Mouse (Mus musculus): ENCODE data around the gene Aipl1. TPM values are rescaled to one million over a fixed set of nuclear protein-coding genes. Genes with fewer than 3 reads are reported as not detected.

The Aipl1 gene
- polyA plus RNA-seq, 1 experiment from 2014 or later: 0.56 TPM

DNA sequence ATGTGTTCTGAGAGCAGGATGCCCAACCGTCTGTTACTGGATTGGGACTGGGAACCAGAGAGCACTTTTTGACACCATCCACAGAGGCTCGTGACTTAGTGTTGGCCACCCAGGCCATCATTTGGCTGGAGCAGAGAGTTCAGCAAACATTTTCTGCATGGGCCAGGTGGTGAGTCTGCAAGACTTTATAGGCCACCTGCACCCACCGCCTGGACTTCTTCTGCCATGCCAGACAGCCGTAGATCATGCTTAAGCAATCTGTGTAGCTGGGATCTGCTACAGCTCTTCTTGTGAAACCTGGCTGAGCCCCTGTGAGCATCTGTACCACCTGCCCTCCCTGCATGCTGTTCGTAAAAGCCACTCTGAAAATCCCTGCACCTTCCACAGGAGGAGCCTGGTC, 30.0 kb upstream of the Aipl1 start:
- H3K4me1 ChIP-seq: peaks cover 5% of the 10 kb centered on the region; the same call in 1 of the 2 replicates
- no peak overlapping the region for H3K9ac ChIP-seq
- no peak overlapping the region for H3K4me3 ChIP-seq (replicated peaks)
- peaks cover 7% of the 10 kb centered on the region; the same call in 1 of the 2 replicates for H3K36me3 ChIP-seq
- no peaks in the 10 kb centered on the region for H3K27me3 ChIP-seq
- 0 out of 2 replicates have a peak, but pooled peaks cover 7% of the 10 kb centered on the region for H3K9me3 ChIP-seq (replicated peaks)
- 75% methylated on average over 5 of the region's 5 CpGs for WGBS
- no peak overlapping the region for H3K4me2 ChIP-seq (replicated peaks)
- H3K27ac ChIP-seq (replicated peaks): no peak overlapping the region
- no peak for ATAC-seq (ENCODE audit: insufficient number of reproducible peaks, low FRiP score, low TSS enrichment, low read depth)

DNA sequence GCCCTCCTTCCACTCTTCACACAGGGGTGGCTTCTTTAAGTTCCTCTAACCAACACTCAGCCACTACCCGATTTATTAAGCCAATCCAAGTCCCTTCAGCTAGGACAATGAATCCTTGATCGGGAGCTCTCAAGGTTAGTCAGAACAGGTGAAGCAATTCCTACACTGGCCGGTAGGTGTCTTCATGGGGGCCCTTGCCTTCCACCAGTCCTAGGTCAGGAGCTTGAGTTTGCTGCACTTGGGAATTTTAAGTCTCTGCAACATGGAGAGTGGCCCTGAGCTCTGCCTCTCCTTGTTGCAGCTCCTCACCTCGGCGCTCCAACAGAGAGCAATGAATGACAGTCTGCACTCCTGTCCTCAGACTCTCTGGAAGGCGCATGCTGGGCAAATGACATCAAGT, 29.0 kb upstream of the Aipl1 start:
- H3K4me1 ChIP-seq: peaks cover 5% of the 10 kb centered on the region; the same call in 1 of the 2 replicates
- H3K9me3 ChIP-seq (replicated peaks): 0 out of 2 replicates have a peak, but pooled peaks cover 7% of the 10 kb centered on the region
- peaks cover 7% of the 10 kb centered on the region; the same call in 1 of the 2 replicates for H3K36me3 ChIP-seq
- no peak overlapping the region for H3K4me3 ChIP-seq (replicated peaks)
- H3K9ac ChIP-seq: no peak overlapping the region
- ATAC-seq (ENCODE audit: insufficient number of reproducible peaks, low FRiP score, low TSS enrichment, low read depth): no peak
- H3K27ac ChIP-seq (replicated peaks): no peak overlapping the region
- 35% methylated on average over 6 of the region's 6 CpGs for WGBS
- no peak overlapping the region for H3K4me2 ChIP-seq (replicated peaks)
- no peaks in the 10 kb centered on the region for H3K27me3 ChIP-seq

DNA sequence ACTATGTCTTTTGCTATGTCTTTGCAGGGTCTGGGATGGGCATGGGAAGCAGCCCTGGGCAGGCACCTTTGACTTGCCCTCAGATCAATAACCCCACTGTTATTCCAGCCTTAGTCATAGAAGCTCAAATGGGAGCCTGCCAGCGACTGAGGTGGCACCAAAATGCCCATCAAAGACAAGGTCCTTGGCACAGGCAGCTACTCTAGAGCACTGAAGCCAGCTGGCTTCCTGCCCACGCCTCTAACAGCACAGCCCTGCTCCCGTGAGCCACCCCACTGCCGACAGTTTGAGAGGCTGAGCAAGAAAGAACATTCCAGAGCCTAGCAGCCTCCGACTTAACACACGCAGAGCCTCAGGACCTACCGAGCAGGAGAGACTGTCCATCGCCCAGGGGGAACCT, 27.8 kb upstream of the Aipl1 start:
- Histone ChIP-seq H3K36me3 (peaks cover 7% of the 10 kb centered on the region; the same call in 1 of the 2 replicates), H3K4me2 (replicated peaks) (no peak overlapping the region), H3K4me1 (peaks cover 5% of the 10 kb centered on the region; the same call in 1 of the 2 replicates), H3K27me3 (no peaks in the 10 kb centered on the region), H3K27ac (replicated peaks) (no peak overlapping the region), H3K9me3 (replicated peaks) (0 out of 2 replicates have a peak, but pooled peaks cover 7% of the 10 kb centered on the region), H3K9ac (no peak overlapping the region), H3K4me3 (replicated peaks) (no peak overlapping the region)
- WGBS: 72% methylated on average over 8 of the region's 8 CpGs
- no peak for ATAC-seq (ENCODE audit: insufficient number of reproducible peaks, low FRiP score, low TSS enrichment, low read depth)

DNA sequence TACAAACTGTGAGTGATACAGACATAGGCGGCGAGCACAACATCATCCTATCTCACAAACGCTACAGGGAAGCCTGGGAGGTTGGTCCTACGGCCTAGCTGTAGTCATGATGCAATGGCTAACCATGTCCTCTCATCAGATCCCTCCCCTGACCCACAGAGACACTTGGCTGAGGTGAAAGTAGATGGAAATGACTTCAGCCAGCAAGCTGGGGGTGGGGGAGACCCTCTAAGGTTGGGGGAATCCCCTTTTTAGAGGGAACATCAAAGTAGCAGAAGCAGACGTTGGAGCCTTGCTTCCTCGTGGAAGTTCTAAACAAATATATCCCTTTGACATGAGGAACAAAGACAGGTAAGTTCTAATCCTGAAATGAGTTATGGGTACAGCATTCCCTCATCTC, 27.1 kb upstream of the Aipl1 start:
- 85% methylated on average over 6 of the region's 6 CpGs for WGBS
- Histone ChIP-seq H3K4me1 (peaks cover 5% of the 10 kb centered on the region; the same call in 1 of the 2 replicates), H3K4me2 (replicated peaks) (no peak overlapping the region), H3K27me3 (no peaks in the 10 kb centered on the region), H3K4me3 (replicated peaks) (no peak overlapping the region), H3K27ac (replicated peaks) (no peak overlapping the region), H3K36me3 (peaks cover 7% of the 10 kb centered on the region; the same call in 1 of the 2 replicates), H3K9me3 (replicated peaks) (0 out of 2 replicates have a peak, but pooled peaks cover 7% of the 10 kb centered on the region), H3K9ac (no peak overlapping the region)
- ATAC-seq (ENCODE audit: insufficient number of reproducible peaks, low FRiP score, low TSS enrichment, low read depth): no peak

DNA sequence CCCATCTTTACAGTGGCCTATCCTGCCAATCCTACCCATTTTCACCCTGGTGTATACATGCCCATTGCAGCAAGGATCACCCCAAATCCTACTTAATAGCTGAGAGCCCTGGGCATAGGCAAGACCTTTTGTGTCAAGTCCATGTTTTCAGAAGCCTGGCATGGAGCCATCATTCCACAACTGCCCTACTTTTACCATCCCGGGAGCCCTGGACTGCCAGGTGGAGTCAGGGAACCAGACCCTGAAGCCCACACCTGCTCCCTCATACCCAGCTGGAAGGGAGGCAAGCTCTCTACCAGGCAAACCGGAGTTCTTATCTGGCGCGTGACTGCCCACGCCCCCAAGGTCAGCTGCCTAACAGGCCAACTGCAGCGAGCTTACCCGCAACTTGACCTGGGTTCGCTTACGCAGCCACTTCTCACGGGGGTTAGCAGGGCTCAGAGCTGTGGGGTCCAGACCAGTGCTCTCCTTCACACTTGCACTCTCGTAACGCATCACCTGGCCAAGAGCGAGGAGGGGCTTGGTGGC, 23.8 kb upstream of the Aipl1 start:
- H3K9me3 ChIP-seq (replicated peaks): 0 out of 2 replicates have a peak, but pooled peaks cover 7% of the 10 kb centered on the region
- H3K27me3 ChIP-seq: no peaks in the 10 kb centered on the region; the same call in 1 of the 2 replicates
- H3K4me2 ChIP-seq (replicated peaks): no peak overlapping the region
- no peak overlapping the region for H3K4me3 ChIP-seq (replicated peaks)
- no peaks in the 10 kb centered on the region for H3K4me1 ChIP-seq
- H3K36me3 ChIP-seq: peaks cover 7% of the 10 kb centered on the region; the same call in 1 of the 2 replicates
- WGBS: 76% methylated on average over 13 of the region's 13 CpGs
- H3K9ac ChIP-seq: no peak overlapping the region
- H3K27ac ChIP-seq (replicated peaks): no peak overlapping the region
- no peak for ATAC-seq (ENCODE audit: insufficient number of reproducible peaks, low FRiP score, low TSS enrichment, low read depth)

DNA sequence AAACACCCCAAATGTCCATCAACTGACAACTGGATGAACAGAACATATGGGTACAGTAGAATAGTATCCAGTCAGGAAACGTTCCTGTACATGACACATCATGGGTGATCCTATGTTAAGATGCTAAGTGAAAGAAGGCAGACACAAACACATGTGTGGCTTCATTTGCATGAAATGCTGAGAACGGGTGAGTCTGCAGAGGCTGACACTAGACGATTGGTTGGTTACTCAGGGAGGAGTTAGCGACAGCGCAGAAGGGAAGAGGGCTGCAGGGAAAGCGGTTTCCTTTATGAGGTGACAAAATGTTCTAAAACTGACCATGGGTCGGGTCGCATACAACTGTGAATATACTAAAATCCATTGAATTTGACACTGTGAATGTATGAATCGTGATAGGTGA, 23.1 kb upstream of the Aipl1 start:
- H3K27ac ChIP-seq (replicated peaks): no peak overlapping the region
- H3K4me1 ChIP-seq: peaks cover 6% of the 10 kb centered on the region; the same call in 1 of the 2 replicates
- WGBS: 80% methylated on average over 9 of the region's 9 CpGs
- peaks cover 7% of the 10 kb centered on the region; the same call in 1 of the 2 replicates for H3K36me3 ChIP-seq
- H3K4me2 ChIP-seq (replicated peaks): no peak overlapping the region
- no peak overlapping the region for H3K9ac ChIP-seq
- H3K9me3 ChIP-seq (replicated peaks): 0 out of 2 replicates have a peak, but pooled peaks cover 7% of the 10 kb centered on the region
- ATAC-seq (ENCODE audit: insufficient number of reproducible peaks, low FRiP score, low TSS enrichment, low read depth): no peak
- no peaks in the 10 kb centered on the region; the same call in 1 of the 2 replicates for H3K27me3 ChIP-seq
- no peak overlapping the region for H3K4me3 ChIP-seq (replicated peaks)

DNA sequence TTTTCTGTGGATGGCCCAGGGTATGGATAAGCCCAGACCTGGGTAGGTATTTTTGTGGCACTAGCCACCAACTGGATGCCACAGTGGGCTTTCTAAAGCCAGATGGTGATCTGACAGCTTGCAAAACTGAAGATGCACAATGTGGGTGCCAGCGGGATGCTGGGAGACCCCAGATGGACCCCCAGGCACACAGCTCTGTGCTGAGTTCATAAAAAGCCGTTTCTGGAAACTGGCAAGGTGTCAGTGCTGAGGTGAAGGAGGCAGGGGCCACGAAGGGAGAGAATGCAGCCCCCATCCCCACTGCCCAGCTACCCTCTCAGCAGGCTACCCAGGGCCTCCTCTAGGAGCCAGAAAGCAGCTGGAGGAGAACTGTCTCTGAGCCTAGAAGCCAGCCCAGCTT, 19.9 kb upstream of the Aipl1 start:
- no peak for ATAC-seq (ENCODE audit: insufficient number of reproducible peaks, low FRiP score, low TSS enrichment, low read depth)
- Histone ChIP-seq H3K4me1 (peaks cover 17% of the 10 kb centered on the region), H3K36me3 (no peaks in the 10 kb centered on the region), H3K4me3 (replicated peaks) (no peak overlapping the region), H3K9ac (no peak overlapping the region), H3K27ac (replicated peaks) (no peak overlapping the region), H3K4me2 (replicated peaks) (no peak overlapping the region), H3K9me3 (replicated peaks) (no peaks in the 10 kb centered on the region), H3K27me3 (no peaks in the 10 kb centered on the region; the same call in 1 of the 2 replicates)
- 69% methylated on average over 3 of the region's 3 CpGs for WGBS

DNA sequence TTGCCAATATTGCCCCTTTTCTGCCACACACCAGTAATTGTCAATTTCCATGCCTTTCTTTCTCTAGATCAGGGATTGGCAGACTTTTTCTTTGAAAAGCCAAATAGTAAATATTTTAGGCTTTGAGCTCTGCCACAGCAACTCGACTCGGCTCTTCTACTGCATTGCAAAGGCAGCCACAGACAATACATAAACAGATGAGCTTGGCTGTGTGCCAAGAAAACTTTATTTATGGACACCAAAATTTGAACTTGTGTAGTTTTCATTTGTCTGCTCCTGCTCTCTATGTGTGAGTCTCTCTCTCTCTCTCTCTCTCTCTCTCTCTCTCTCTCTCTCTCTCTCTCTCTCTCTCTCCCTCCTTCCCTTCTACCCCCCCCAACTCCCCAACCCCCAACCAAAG, 17.9 kb upstream of the Aipl1 start:
- H3K4me2 ChIP-seq (replicated peaks): no peak overlapping the region
- H3K27ac ChIP-seq (replicated peaks): 0 out of 2 replicates have a peak overlapping the region, but pooled peaks have one; percentile 5
- peaks cover 36% of the 10 kb centered on the region for H3K4me1 ChIP-seq
- no peak for ATAC-seq (ENCODE audit: insufficient number of reproducible peaks, low FRiP score, low TSS enrichment, low read depth)
- no peaks in the 10 kb centered on the region; the same call in 1 of the 2 replicates for H3K27me3 ChIP-seq
- no peak overlapping the region for H3K9ac ChIP-seq
- no peak overlapping the region for H3K4me3 ChIP-seq (replicated peaks)
- WGBS: 12% methylated on average over 2 of the region's 2 CpGs
- H3K9me3 ChIP-seq (replicated peaks): no peaks in the 10 kb centered on the region
- no peaks in the 10 kb centered on the region for H3K36me3 ChIP-seq

DNA sequence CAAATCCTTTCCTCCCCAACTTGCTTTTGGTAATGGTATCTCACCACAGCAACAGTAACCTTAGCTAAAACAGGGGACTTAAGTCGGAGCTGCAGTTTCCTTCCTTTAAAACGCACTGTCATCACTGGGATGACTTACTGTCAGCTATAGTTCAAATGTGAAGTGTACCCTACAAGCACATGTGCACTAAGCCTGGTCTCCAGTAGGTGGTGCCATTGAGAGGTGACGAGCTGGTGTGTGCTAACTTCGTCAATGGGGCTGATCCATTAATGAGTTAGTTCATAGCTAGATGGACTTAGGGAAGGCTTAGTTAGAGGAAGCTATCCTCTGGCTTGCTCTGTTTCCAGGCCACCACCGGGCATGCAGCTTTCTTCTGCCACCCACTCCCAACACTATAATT, 15.3 kb upstream of the Aipl1 start:
- no peaks in the 10 kb centered on the region for H3K9me3 ChIP-seq (replicated peaks)
- no peak for ATAC-seq (ENCODE audit: insufficient number of reproducible peaks, low FRiP score, low TSS enrichment, low read depth)
- WGBS: 22% methylated on average over 5 of the region's 5 CpGs
- H3K4me3 ChIP-seq (replicated peaks): no peak overlapping the region
- H3K4me1 ChIP-seq: peaks cover 45% of the 10 kb centered on the region
- no peak overlapping the region for H3K27ac ChIP-seq (replicated peaks)
- no peak overlapping the region for H3K9ac ChIP-seq
- no peaks in the 10 kb centered on the region for H3K27me3 ChIP-seq
- H3K36me3 ChIP-seq: no peaks in the 10 kb centered on the region
- H3K4me2 ChIP-seq (replicated peaks): no peak overlapping the region

DNA sequence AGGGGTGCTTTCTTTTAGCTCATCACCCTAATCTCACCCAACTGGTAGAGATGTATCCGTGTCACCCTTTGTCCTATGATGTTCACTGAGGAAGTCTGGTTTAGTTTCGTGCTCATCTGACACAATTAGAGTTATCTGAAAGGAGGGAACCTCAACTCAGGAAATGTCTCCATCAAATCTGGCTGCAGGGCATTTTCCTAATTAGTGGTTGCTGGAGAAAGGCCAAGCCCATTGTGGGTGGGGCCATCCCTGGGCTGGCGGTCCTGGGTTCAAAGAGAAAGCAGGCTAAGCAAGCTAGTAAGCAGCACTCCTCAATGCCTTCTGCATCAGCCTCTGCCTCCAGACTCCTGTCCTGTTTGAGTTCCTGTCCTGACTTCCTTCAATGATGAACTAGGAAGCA, 14.9 kb upstream of the Aipl1 start:
- no peak for ATAC-seq (ENCODE audit: insufficient number of reproducible peaks, low FRiP score, low TSS enrichment, low read depth)
- H3K27me3 ChIP-seq: no peaks in the 10 kb centered on the region
- H3K4me2 ChIP-seq (replicated peaks): no peak overlapping the region
- 30% methylated on average over 3 of the region's 3 CpGs for WGBS
- no peaks in the 10 kb centered on the region for H3K36me3 ChIP-seq
- H3K9ac ChIP-seq: no peak overlapping the region
- H3K9me3 ChIP-seq (replicated peaks): no peaks in the 10 kb centered on the region
- H3K4me1 ChIP-seq: peaks cover 45% of the 10 kb centered on the region
- H3K27ac ChIP-seq (replicated peaks): no peak overlapping the region
- H3K4me3 ChIP-seq (replicated peaks): no peak overlapping the region

DNA sequence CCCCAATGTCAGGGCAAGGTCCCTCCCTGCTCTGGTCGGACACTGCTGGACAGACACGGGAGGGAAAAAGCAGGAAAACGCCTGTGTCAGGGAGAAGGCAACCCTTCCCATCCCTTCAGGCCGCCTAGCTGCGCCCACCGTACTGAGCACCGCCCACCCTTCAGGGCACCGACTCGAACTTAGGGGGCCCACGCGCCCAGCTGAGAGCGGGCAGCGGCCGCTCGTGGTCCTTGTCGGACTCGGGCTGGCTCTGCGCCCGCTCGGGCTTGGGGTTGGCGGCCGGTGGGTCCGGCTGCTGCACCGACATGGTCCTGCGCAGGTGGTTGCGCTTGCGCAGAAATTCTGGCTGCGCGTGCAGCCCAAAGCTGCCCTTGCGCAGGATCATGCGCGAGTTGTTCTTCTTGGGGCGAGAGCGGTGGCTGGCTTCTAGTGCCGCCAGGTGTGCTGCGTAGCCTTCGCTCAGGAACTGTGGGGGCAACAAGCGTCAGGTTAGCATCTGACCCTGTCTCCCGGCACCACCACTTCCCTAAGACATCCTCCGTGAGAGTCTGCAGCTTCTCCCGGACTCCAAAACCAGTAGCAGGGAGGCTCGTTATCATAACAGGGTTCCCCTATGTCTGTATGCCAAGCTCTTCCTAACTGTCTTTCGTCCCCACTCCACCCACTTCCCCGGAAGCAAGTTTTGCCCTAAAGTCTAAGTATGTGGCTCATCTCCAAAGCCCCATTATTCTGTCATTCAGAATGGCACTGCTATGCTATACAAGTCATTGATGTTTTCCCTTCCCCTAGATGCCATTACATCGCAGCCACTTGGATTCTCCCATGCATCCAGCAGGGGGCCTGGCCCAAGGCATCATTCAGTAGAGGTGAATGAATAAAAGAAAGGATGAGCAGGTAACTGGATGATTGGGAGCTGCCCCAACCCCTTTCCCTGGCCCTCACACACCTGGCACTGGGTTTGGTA, 13.9 kb upstream of the Aipl1 start:
- no peaks in the 10 kb centered on the region for H3K27me3 ChIP-seq
- peak overlapping the region; percentile 86 for H3K4me2 ChIP-seq (replicated peaks)
- H3K36me3 ChIP-seq: peaks cover 6% of the 10 kb centered on the region; the same call in 1 of the 2 replicates
- no peaks in the 10 kb centered on the region for H3K9me3 ChIP-seq (replicated peaks)
- no peak for ATAC-seq (ENCODE audit: insufficient number of reproducible peaks, low FRiP score, low TSS enrichment, low read depth)
- H3K4me3 ChIP-seq (replicated peaks): peak overlapping the region; percentile 46
- H3K4me1 ChIP-seq: peaks cover 45% of the 10 kb centered on the region
- peak overlapping the region; percentile 23 for H3K9ac ChIP-seq
- no peak overlapping the region for H3K27ac ChIP-seq (replicated peaks)
- WGBS: 2% methylated on average over 44 of the region's 45 CpGs

All from embryonic facial prominence, embryonic 15.5 days (tissue).